In genomic region chr14:12607025-12607424, GRCm38 (mm10) we compare ENCODE assay signal across 25 mouse cellular contexts.
"Had no signal": no experiment of that assay in that cellular context is flagged by ENCODE, and none has a peak within 500 bp of the region (broad histone marks: within the 10 kb centered on the region; RNA-seq: fewer than 3 reads in every experiment).

No protein-coding gene starts in this region.

- H3K4me2 ChIP-seq: embryonic facial prominence, embryonic 12.5 days; embryonic facial prominence, embryonic 13.5 days; embryonic facial prominence, embryonic 15.5 days; forebrain, embryonic 12.5 days; forebrain, embryonic 13.5 days; forebrain, embryonic 15.5 days had no signal

- H3K27ac ChIP-seq: embryonic facial prominence, embryonic 10.5 days; embryonic facial prominence, embryonic 12.5 days; embryonic facial prominence, embryonic 13.5 days; embryonic facial prominence, embryonic 15.5 days; forebrain, embryonic 10.5 days; forebrain, embryonic 12.5 days; forebrain, embryonic 13.5 days; forebrain, embryonic 15.5 days; gastrocnemius, adult 2 months; heart, adult 2 months had no signal

- DNase-seq: cerebellum, adult 9-10 months; cerebellum, adult 9-11 months; cerebellum, postnatal 10 days; cerebellum, postnatal 14 days; cerebellum, postnatal 25 days; cerebellum, postnatal 36 days; embryo, embryonic 11 days; forebrain, postnatal 0 days; gastrocnemius, adult 2 months; gastrocnemius, postnatal 10 days; gastrocnemius, postnatal 14 days; gastrocnemius, postnatal 25 days; gastrocnemius, postnatal 36 days; heart, adult 11 months; heart, adult 18-20 months; heart, adult 2 months had no signal

- H3K4me3 ChIP-seq: embryonic facial prominence, embryonic 10.5 days; embryonic facial prominence, embryonic 12.5 days; embryonic facial prominence, embryonic 13.5 days; embryonic facial prominence, embryonic 15.5 days; erythroblast, embryonic 14.5 days; forebrain, embryonic 10.5 days; forebrain, embryonic 12.5 days; forebrain, embryonic 13.5 days; forebrain, embryonic 15.5 days; gastrocnemius, adult 2 months; heart, adult 2 months had no signal

- H3K27me3 ChIP-seq: embryonic facial prominence, embryonic 12.5 days; embryonic facial prominence, embryonic 13.5 days; embryonic facial prominence, embryonic 15.5 days; forebrain, embryonic 12.5 days; forebrain, embryonic 13.5 days; forebrain, embryonic 15.5 days had no signal

- H3K36me3 ChIP-seq: embryonic facial prominence, embryonic 10.5 days; embryonic facial prominence, embryonic 12.5 days; embryonic facial prominence, embryonic 13.5 days; embryonic facial prominence, embryonic 15.5 days; forebrain, embryonic 10.5 days had no signal

- H3K4me1 ChIP-seq: embryonic facial prominence, embryonic 10.5 days; embryonic facial prominence, embryonic 12.5 days; embryonic facial prominence, embryonic 13.5 days; embryonic facial prominence, embryonic 15.5 days; forebrain, embryonic 10.5 days; forebrain, embryonic 12.5 days; forebrain, embryonic 13.5 days; forebrain, embryonic 15.5 days had no signal

- H3K9ac ChIP-seq: embryonic facial prominence, embryonic 12.5 days; embryonic facial prominence, embryonic 13.5 days; embryonic facial prominence, embryonic 15.5 days; forebrain, embryonic 12.5 days; forebrain, embryonic 13.5 days; forebrain, embryonic 15.5 days; forebrain, postnatal 0 days had no signal

- H3K9me3 ChIP-seq: embryonic facial prominence, embryonic 10.5 days; embryonic facial prominence, embryonic 12.5 days; embryonic facial prominence, embryonic 13.5 days; embryonic facial prominence, embryonic 15.5 days; forebrain, embryonic 10.5 days; forebrain, embryonic 12.5 days; forebrain, embryonic 13.5 days; forebrain, embryonic 15.5 days had no signal
